Mouse (Mus musculus) spleen, adult 12 weeks (tissue): ENCODE results near the gene Abcb10.
A peak's percentile ranks its signal among the peaks of the same experiment; 100 is the strongest.
"Not testable (repeated sequence)": the region's sequence is repeated elsewhere in the genome, so short reads cannot be mapped to it uniquely, and the experiment has no call there.

Experiments used
- DNase-seq: peaks from one replicate; pipeline ENCODE4 v3.0.0; 2022; ENCODE audit warnings: low spot score

Gene Abcb10

GRCm38 (mm10) chr8:123982826-123983400 lies at the start of gene Abcb10:
TSS of gene Abcb10 (minus strand) at chr8:123983122.
- peak; percentile 74 for DNase-seq

GRCm38 (mm10) chr8:124027831-124028230 lies 44.9 kb upstream of the Abcb10 start:
- DNase-seq, result no peak

GRCm38 (mm10) chr8:124026265-124026664 lies 43.3 kb upstream of the Abcb10 start:
- not testable (repeated sequence) for DNase-seq

- DNase-seq, result peak; percentile 92
These were observed 38.6 kb upstream of the Abcb10 start, which contains the start of the genes Taf5l and Urb2 for GRCm38 (mm10) chr8:124021237-124022227. TSS of gene Taf5l (minus strand) at chr8:124021397. TSS of gene Urb2 (plus strand) at chr8:124021508.

GRCm38 (mm10) chr8:124020439-124021236 lies 37.7 kb upstream of the Abcb10 start:
- DNase-seq, result peak; percentile 51

- DNase-seq, result peak; percentile 37
These were observed 36.9 kb upstream of the Abcb10 start for GRCm38 (mm10) chr8:124019782-124020181.

- DNase-seq, result no peak
These were observed 31.8 kb upstream of the Abcb10 start for GRCm38 (mm10) chr8:124014751-124015150.

- not testable (repeated sequence) for DNase-seq
These were observed 31.4 kb upstream of the Abcb10 start for GRCm38 (mm10) chr8:124014299-124014698.

GRCm38 (mm10) chr8:124011989-124012586 lies 29.2 kb upstream of the Abcb10 start:
- DNase-seq, result no peak

- DNase-seq, result no peak
These were observed 28.7 kb upstream of the Abcb10 start for GRCm38 (mm10) chr8:124011580-124011979.

- no peak for DNase-seq
These were observed 24.9 kb upstream of the Abcb10 start for GRCm38 (mm10) chr8:124007829-124008228.

GRCm38 (mm10) chr8:124002546-124003108 lies 19.7 kb upstream of the Abcb10 start:
- DNase-seq, result no peak

- DNase-seq, result no peak
These were observed 16.6 kb upstream of the Abcb10 start for GRCm38 (mm10) chr8:123999568-123999967.

- DNase-seq, result no peak
These were observed 11.1 kb upstream of the Abcb10 start for GRCm38 (mm10) chr8:123993997-123994396.

GRCm38 (mm10) chr8:123993597-123993996 lies 10.7 kb upstream of the Abcb10 start:
- no peak for DNase-seq

- DNase-seq, result peak; percentile 40
These were observed 9.7 kb upstream of the Abcb10 start for GRCm38 (mm10) chr8:123992587-123992986.

GRCm38 (mm10) chr8:123990277-123991049 lies 7.5 kb upstream of the Abcb10 start:
- peak; percentile 36 for DNase-seq

GRCm38 (mm10) chr8:123989128-123989527 lies 6.2 kb upstream of the Abcb10 start:
- peak; percentile 27 for DNase-seq

- peak; percentile 63 for DNase-seq
These were observed 5.7 kb upstream of the Abcb10 start for GRCm38 (mm10) chr8:123988605-123989038.

GRCm38 (mm10) chr8:123982291-123982793 lies 580 bp downstream of the Abcb10 start:
- DNase-seq, result peak; percentile 41
